Mouse (Mus musculus): Measurements from ENCODE around the gene Setd4. TPM values are rescaled to one million over a fixed set of nuclear protein-coding genes. Genes with fewer than 3 reads are reported as not detected.
A peak's percentile ranks its signal among the peaks of the same experiment; 100 is the strongest.

Gene Setd4
- polyA plus RNA-seq, 3 experiments from 2014 or later: 17.7 to 40.4 (median 40.3) TPM

GRCm38 (mm10) chr16:93543704-93544103 lies 60.2 kb downstream of the Setd4 start:
- peak; percentile 92 for ATAC-seq

GRCm38 (mm10) chr16:93539891-93540290 lies 64.0 kb downstream of the Setd4 start:
- ATAC-seq: no peak

- ATAC-seq: no peak
These were observed 68.6 kb downstream of the Setd4 start for GRCm38 (mm10) chr16:93535151-93535853.

Other genes with a start within 250 kb of the Setd4 start
- 10 to 100 TPM; 20.1 to 44.4 (median 44.1) TPM for gene Cbr1, start 1.8 kb upstream of the Setd4 start, polyA plus RNA-seq (2017; shearing (Covaris generic))
- under 1 TPM in 1 of 3 experiments, not detected in 2; 0.66 TPM for gene Gm5678, start 24.0 kb upstream of the Setd4 start, polyA plus RNA-seq (2017; shearing (Covaris generic))
- gene Cbr3, start 79.2 kb upstream of the Setd4 start, polyA plus RNA-seq (2017; shearing (Covaris generic)): not detected
- gene Dop1b, start 107.8 kb upstream of the Setd4 start, polyA plus RNA-seq (2017; shearing (Covaris generic)): 10 to 100 TPM; 26.9 to 28.1 (median 28.0) TPM
- gene Morc3, start 228.1 kb upstream of the Setd4 start, polyA plus RNA-seq (2017; shearing (Covaris generic)): 10 to 100 TPM; 78.1 to 84.6 (median 80.9) TPM